Mouse (Mus musculus) embryonic facial prominence, embryonic 10.5 days (tissue): Measurements from ENCODE around the gene Lrrc73. TPM values are rescaled to one million over a fixed set of nuclear protein-coding genes. Genes with fewer than 3 reads are reported as not detected.

Source experiments
- DNase-seq: peaks from one replicate; pipeline ENCODE4 v3.0.0-alpha.2; 2017; ENCODE audit warnings: low spot score
- H3K27ac ChIP-seq: fragments of 300-500 bp; sonication (generic); replicated peaks from 2 replicates; pipeline ENCODE4 v1.5.1; 2016; ENCODE audit warnings: mild to moderate bottlenecking
- H3K27me3 ChIP-seq: fragments of 300-500 bp; sonication (generic); replicated peaks from 2 replicates; pipeline ENCODE4 v1.6.1; 2016; ENCODE audit warnings: low read depth, mild to moderate bottlenecking; ENCODE audit not compliant: poor library complexity, severe bottlenecking
- H3K36me3 ChIP-seq: fragments of 300-500 bp; sonication (generic); replicated peaks from 2 replicates; pipeline ENCODE4 v1.6.1; 2016; ENCODE audit warnings: mild to moderate bottlenecking, moderate library complexity
- H3K4me1 ChIP-seq: fragments of 300-500 bp; sonication (generic); 2 replicates; pipeline ENCODE4 v1.6.1; 2016
- H3K4me3 ChIP-seq: fragments of 300-500 bp; sonication (generic); 2 replicates; pipeline ENCODE4 v1.5.1; 2016; ENCODE audit warnings: mild to moderate bottlenecking, moderate library complexity
- H3K9me3 ChIP-seq: fragments of 300-500 bp; sonication (generic); 2 replicates; pipeline ENCODE4 v1.6.1; 2016; ENCODE audit warnings: mild to moderate bottlenecking
- WGBS: fragments of 180-500 bp; shearing (Covaris S2); methylation state at CpG from one replicate; pipeline ENCODE4 v1.1.7; 2016; 5-methylcytosine and 5-hydroxymethylcytosine counted together
- polyA plus RNA-seq: library from polyadenylated mRNA; unstranded; fragments of >200 nt; fragmentation: Nextera tagmentation; extraction: Ambion mirVana; gene quantifications from 2 replicates; pipeline ENCODE4 v1.2.1, GENCODE M21; 2016

Gene Lrrc73
- 0.67 and 0.86 TPM in 2 replicates for polyA plus RNA-seq

DNA sequence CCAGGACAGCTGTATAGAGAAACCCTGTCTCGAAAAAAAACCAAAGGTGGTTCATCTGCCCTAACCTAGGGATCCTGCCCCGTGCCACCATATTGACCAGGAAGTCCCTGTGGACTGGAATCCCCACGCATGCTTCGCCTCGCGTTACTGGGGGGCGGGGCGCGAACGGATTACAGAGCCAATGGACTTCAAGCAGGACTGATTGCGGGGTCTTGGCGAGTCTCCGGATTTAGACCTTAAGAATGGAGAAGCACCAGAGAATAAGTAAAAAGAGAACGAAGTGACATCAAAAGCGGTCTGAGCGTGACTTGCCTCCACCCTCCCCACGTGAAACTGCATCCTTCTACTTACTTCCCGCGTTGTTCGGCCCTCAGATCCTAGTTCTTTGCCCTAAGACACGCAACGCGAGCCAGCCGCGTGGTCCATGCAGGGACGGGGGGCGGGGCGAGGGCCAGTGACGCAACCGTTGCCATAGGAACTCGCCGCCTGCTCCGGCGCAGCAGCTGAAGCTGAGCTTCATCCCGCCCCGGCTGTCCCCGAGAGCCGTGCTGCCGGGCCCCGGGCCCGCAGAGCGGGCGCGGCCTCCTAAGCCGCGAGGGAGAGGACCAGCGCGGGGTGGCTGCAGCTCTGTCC, at the start of gene Lrrc73:
Gene Lrrc73 (plus strand): TSS at position 80 of the 633 bp plus-strand sequence.
- peaks cover 35% of the 10 kb centered on the region for H3K27me3 ChIP-seq
- no peaks in the 10 kb centered on the region for H3K9me3 ChIP-seq
- H3K4me1 ChIP-seq, result peaks cover 38% of the 10 kb centered on the region
- H3K4me3 ChIP-seq, result peak within 1 kb of the TSS; percentile 80
- H3K36me3 ChIP-seq, result peaks cover 63% of the 10 kb centered on the region
- peak; percentile 94 for DNase-seq
- 2% methylated on average over 48 of the region's 48 CpGs for WGBS
- H3K27ac ChIP-seq, result peak within 1 kb of the TSS; percentile 78

DNA sequence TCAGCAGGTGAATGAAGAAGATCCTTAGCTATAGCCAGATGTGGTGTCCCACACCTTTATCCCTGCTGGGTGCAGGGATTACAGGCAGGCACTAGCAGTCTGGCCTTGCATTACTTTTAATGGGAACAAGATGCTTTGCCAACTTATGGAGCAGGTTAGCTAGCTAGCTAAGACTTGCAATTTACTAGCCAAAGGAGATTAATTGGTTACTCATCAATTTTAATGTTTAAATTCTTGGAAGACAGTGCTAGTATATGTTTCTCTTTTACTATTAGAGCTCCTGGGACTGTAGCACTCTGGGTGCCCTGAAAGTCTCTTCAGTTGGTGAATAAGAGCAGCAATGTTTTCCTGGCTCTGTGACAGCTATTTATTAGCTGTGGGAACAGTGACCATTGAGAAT, 46.7 kb upstream of the Lrrc73 start:
- Histone ChIP-seq H3K4me1 (peaks cover 17% of the 10 kb centered on the region), H3K36me3 (peaks cover 76% of the 10 kb centered on the region), H3K27ac (no peak overlapping the region), H3K4me3 (no peak overlapping the region), H3K27me3 (no peaks in the 10 kb centered on the region), H3K9me3 (no peaks in the 10 kb centered on the region)
- no peak for DNase-seq

DNA sequence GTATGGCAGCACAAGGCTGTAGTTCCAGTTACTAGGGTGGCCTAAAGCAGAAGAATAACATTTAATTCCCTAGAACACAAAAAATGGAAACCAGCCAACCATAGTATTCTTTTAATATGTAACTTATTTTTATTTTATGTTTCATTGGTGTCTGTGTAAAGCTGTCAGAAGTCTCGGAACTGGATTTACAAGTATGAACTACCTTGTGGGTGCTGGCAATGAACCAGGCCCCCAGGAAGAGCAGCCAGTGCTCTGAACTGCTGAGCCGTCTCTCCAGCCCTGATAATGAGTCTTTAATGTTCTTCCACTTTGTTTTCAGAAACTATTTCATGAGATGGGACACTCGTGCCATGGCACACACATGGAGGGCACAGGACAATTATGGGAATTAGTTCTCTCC, 42.8 kb upstream of the Lrrc73 start:
- Histone ChIP-seq H3K27me3 (no peaks in the 10 kb centered on the region), H3K9me3 (no peaks in the 10 kb centered on the region), H3K36me3 (peaks cover 100% of the 10 kb centered on the region), H3K27ac (no peak overlapping the region), H3K4me3 (no peak overlapping the region), H3K4me1 (no peaks in the 10 kb centered on the region)
- DNase-seq, result no peak
- 94% methylated on average over 3 of the region's 3 CpGs for WGBS

DNA sequence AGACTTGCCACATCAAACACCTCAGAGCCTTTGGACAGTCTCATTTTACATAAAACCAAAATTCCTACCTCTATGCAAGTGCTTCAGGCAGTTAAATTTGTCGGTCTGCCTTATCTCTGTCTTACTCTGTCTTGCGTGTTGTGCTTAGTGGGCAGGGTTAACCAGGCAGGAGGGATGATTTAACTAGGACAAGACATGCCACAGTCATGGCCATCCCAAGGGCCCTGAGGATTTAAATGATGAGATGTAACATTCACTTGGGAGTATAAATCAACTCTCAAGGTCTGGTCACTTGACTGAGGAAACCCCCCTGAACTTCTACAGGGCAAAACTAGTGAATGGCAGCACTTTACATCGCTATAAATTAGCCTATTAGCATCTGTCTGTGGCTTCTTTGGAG, 31.7 kb upstream of the Lrrc73 start:
- 91% methylated on average over 3 of the region's 3 CpGs for WGBS
- no peaks in the 10 kb centered on the region for H3K4me1 ChIP-seq
- no peak overlapping the region for H3K27ac ChIP-seq
- no peaks in the 10 kb centered on the region for H3K9me3 ChIP-seq
- DNase-seq, result no peak
- peaks cover 100% of the 10 kb centered on the region for H3K36me3 ChIP-seq
- H3K4me3 ChIP-seq, result no peak overlapping the region
- H3K27me3 ChIP-seq, result no peaks in the 10 kb centered on the region

DNA sequence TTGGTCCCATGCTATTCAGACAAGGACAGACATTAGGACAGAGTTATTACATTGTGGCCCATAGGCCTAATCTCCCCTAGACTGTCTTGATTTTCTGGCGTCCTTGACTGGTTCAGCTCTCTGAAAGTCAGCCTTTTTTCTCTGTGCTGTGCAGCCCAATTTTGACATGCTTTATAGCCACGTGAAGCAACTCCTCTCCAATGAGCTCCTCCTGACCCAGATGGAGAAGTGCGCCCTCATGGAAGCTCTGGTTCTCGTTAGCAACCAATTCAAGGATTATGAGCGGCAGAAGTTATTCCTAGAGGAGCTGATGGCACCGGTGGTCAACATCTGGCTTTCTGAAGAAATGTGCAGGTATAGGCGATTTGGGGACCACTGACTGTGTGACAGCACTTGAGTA, 25.8 kb upstream of the Lrrc73 start:
- DNase-seq, result no peak
- Histone ChIP-seq H3K27me3 (no peaks in the 10 kb centered on the region), H3K4me3 (no peak overlapping the region), H3K36me3 (peaks cover 100% of the 10 kb centered on the region), H3K4me1 (no peaks in the 10 kb centered on the region), H3K27ac (no peak overlapping the region), H3K9me3 (no peaks in the 10 kb centered on the region)
- 79% methylated on average over 7 of the region's 7 CpGs for WGBS

DNA sequence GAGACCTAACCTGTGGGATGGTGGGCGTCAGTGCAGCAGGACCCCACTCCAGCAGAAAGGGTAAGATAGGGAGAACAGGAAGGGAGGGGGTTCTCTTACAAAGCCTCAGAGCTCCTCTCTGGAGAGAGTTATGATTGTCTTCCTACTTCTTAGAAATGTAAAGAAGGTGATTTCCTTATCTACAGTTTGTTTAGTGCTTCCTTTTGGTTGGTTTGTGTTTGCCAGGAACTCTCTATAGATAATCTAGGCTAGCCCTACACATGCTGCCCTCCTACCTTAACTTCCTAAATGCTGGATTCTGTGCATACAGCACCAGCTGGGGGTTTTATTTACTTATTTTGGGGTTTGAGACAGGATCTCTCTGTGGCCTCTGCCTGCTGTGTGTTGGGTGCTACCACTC, 17.3 kb upstream of the Lrrc73 start:
- H3K9me3 ChIP-seq, result no peaks in the 10 kb centered on the region
- H3K27me3 ChIP-seq, result no peaks in the 10 kb centered on the region
- WGBS, result 92% methylated on average over 1 of the region's 1 CpGs
- H3K4me1 ChIP-seq, result no peaks in the 10 kb centered on the region
- no peak for DNase-seq
- H3K27ac ChIP-seq, result no peak overlapping the region
- peaks cover 100% of the 10 kb centered on the region for H3K36me3 ChIP-seq
- H3K4me3 ChIP-seq, result no peak overlapping the region

DNA sequence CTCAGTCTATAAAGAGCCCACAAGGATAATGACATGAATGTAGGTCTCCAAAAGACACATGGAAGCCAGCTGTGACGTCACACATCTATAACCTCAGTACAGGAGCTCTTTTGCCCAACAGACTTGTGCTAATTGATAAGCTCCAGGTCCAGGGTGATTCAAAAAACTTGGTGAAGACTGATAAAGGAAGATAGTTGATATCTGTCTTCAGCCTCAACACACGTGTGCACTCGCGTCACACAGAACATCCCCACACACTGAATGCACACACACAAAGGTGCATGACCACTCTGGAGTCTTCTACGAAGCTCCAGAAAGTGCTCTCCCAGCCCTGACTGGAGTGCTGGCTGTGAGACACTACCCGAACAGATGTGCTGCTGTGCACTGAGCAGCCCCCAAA, 16.3 kb upstream of the Lrrc73 start:
- Histone ChIP-seq H3K9me3 (no peaks in the 10 kb centered on the region), H3K27me3 (no peaks in the 10 kb centered on the region), H3K36me3 (peaks cover 100% of the 10 kb centered on the region), H3K4me1 (no peaks in the 10 kb centered on the region), H3K4me3 (no peak overlapping the region), H3K27ac (no peak overlapping the region)
- 95% methylated on average over 6 of the region's 6 CpGs for WGBS
- DNase-seq, result no peak

DNA sequence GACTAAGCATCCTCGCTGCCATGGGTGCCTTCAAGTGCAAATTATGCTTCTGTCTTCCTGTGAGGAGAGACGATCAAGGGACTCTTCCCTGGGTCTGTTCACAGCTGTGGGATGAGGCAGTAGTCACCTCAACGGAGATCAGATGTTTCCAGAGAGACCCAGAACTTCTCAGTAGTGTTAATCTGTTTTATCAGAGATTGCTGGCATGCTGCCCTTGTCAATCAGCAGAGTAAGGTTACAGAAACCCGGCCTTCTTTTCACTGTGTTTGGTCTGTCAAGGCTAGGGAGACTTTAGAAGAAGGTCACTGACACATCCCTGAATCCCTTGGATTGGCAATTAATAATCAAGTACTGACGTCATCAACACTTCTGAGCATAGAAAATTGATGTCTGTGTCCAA, 15.9 kb upstream of the Lrrc73 start:
- H3K9me3 ChIP-seq, result no peaks in the 10 kb centered on the region
- no peaks in the 10 kb centered on the region for H3K27me3 ChIP-seq
- no peak overlapping the region for H3K4me3 ChIP-seq
- H3K4me1 ChIP-seq, result no peaks in the 10 kb centered on the region
- H3K36me3 ChIP-seq, result peaks cover 100% of the 10 kb centered on the region
- no peak for DNase-seq
- H3K27ac ChIP-seq, result no peak overlapping the region
- 83% methylated on average over 5 of the region's 5 CpGs for WGBS

DNA sequence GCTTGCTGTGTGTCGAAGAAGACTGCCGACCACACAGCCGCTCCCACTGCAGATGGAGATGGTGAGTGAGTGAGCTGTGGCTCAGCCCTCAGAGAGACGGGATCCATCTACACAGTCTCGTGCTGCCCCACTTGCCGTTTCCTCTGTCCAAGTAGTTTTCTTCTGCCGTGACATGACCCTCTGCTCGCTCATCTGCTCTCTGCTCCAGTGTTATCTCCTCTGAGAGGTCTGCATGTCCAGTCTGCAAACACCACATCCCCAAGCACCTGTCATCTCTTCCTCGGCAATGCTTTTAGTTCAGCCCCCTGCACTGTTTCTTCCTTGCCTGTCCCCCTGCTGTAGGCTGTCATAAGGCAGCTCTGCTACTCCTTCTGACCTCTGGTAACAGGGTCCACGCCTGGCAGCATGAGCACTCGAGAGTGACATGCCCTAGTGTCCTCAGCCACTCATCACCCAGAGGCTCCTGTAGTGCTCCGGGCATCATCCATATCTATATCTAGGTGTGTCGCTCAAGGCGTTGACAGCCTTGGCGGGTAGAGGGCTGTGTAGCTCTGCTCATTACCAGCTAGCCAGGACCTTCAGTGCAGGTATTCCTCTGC, 13.7 kb upstream of the Lrrc73 start:
- Histone ChIP-seq H3K27me3 (no peaks in the 10 kb centered on the region), H3K9me3 (no peaks in the 10 kb centered on the region), H3K27ac (no peak overlapping the region), H3K4me3 (no peak overlapping the region), H3K4me1 (no peaks in the 10 kb centered on the region), H3K36me3 (peaks cover 100% of the 10 kb centered on the region)
- WGBS, result 94% methylated on average over 15 of the region's 15 CpGs
- no peak for DNase-seq

DNA sequence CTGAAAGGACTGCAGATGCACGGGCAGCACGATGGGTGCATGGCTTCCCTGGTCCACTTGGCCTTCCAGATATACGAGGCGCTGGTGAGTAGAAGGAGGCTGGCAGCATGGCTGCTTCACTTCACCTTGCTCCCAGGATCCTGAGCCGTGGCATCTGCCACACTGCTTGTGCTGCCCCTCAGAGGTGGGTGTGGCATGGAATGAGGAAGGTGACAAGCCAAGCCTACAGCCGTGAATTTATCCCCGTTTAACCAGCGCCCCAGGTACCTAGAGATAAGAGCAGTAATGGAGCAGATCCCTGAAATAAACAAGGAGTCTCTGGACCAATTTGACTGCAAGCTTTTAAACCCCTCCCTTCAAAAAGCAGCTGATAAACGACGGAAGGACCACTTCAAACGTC, 11.9 kb upstream of the Lrrc73 start:
- no peaks in the 10 kb centered on the region for H3K27me3 ChIP-seq
- no peaks in the 10 kb centered on the region for H3K9me3 ChIP-seq
- DNase-seq, result no peak
- H3K36me3 ChIP-seq, result peaks cover 100% of the 10 kb centered on the region
- H3K4me3 ChIP-seq, result no peak overlapping the region
- 84% methylated on average over 11 of the region's 11 CpGs for WGBS
- peaks cover 4% of the 10 kb centered on the region for H3K4me1 ChIP-seq
- no peak overlapping the region for H3K27ac ChIP-seq

DNA sequence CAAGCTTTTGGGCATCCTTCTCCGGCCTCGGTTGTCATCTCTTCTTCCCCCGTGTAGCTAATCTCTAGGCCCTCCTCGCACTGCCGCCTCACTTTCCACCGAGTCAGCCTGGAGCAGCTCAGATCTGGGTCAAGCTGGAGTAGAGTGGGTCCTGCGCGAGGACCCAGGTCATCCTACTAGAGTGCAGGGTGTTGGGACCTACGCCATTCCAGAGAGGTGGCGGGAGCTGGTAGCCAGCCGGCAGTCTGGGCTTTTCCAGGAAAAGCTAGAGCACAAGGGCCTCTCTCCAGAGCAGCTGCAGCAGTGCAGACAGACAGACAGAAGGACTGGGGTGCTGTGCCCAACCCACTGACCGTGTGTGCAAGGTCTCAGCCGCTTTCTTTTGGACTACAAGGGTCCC, 11.1 kb upstream of the Lrrc73 start:
- Histone ChIP-seq H3K36me3 (peaks cover 95% of the 10 kb centered on the region), H3K4me3 (no peak overlapping the region), H3K27me3 (no peaks in the 10 kb centered on the region), H3K27ac (no peak overlapping the region), H3K9me3 (no peaks in the 10 kb centered on the region), H3K4me1 (peaks cover 11% of the 10 kb centered on the region)
- WGBS, result 94% methylated on average over 13 of the region's 13 CpGs
- DNase-seq, result no peak

DNA sequence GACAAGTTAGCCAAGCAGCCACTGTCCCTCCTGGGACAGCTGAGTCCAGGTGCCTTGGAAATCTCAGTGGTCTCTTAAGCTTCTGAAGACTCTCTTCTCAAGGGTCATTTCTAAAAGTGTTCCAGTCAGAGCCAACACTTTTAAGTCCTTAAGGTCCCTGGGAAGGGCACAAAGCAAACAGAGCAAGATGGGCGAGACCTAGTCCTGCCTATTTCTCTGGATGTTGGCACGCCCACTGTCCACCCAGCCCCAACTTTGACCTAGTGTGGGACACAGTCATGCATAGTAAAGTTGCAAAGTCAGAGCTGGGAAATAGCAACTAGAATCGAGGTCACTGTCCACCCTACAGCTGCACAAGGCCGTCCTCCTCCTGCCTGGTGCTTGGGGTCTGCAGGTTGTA, 10.3 kb upstream of the Lrrc73 start:
- Histone ChIP-seq H3K4me1 (peaks cover 11% of the 10 kb centered on the region), H3K27me3 (no peaks in the 10 kb centered on the region), H3K27ac (no peak overlapping the region), H3K9me3 (no peaks in the 10 kb centered on the region), H3K36me3 (peaks cover 88% of the 10 kb centered on the region), H3K4me3 (no peak overlapping the region)
- no peak for DNase-seq
- 87% methylated on average over 4 of the region's 4 CpGs for WGBS

DNA sequence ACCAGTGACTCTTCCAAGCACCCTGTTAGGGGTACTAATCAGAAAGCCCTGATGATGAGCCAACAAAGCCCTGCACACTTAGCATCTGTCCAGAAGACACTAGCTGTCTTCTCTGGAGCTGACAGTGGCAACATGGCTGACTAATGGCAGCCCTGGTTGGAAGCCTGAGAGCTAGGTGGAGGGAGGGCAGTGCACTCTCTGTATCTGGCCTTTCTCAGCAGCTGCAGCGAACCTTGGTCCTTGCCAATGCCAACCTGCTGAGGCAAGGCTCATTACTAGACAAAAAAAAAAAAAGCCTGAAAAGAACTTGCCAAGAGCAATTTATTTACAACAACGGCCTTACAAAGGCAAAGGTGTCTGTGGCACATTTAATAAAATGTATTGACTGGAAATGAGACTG, 9.7 kb upstream of the Lrrc73 start:
- Histone ChIP-seq H3K27ac (no peak overlapping the region), H3K27me3 (no peaks in the 10 kb centered on the region), H3K4me3 (no peak overlapping the region), H3K36me3 (peaks cover 82% of the 10 kb centered on the region), H3K9me3 (no peaks in the 10 kb centered on the region), H3K4me1 (peaks cover 17% of the 10 kb centered on the region)
- 87% methylated on average over 2 of the region's 2 CpGs for WGBS
- DNase-seq, result no peak
